23 mouse cellular contexts compared by ENCODE assay signal in the genomic region with DNA sequence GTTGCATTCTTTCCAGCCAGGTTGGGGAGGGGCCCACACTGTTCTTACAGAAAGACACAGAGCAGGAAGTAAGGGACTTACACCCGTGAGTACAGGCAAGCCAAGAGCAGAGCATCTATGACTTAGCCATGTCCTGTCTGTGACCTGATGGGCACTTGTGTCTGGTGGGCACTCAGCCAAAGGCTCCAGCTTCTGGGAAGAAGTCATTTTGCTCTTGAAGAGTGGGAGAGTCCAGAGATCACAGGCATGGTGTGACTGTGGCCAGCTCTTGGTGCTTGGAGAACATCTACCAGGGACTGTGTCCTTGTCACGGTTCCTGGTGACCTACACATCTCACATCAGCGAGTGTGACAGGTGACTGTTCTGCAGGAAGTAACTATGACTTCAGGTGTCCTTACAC. TPM values are rescaled to one million over a fixed set of nuclear protein-coding genes. Genes with fewer than 3 reads are reported as not detected.
DNase-seq lines count a peak whose midpoint lies in the region; ATAC-seq lines count a peak whose summit lies in the region.
"Had no signal": no experiment of that assay in that cellular context is flagged by ENCODE, and none has a peak within 500 bp of the region (broad histone marks: within the 10 kb centered on the region; RNA-seq: fewer than 3 reads in every experiment).

No protein-coding gene starts in this region.

- H3K9me3 ChIP-seq in hindbrain, embryonic 14.5 days (ENCODE audit: control insufficient read depth, low read length) = no peaks in the 10 kb centered on the region
- H3K9me3 ChIP-seq in hindbrain, embryonic 12.5 days (replicated peaks) = no peaks in the 10 kb centered on the region
- H3K9me3 ChIP-seq in midbrain, embryonic 14.5 days (ENCODE audit: control insufficient read depth, low read length) = no peaks in the 10 kb centered on the region
- H3K9me3 ChIP-seq in midbrain, embryonic 15.5 days = no peaks in the 10 kb centered on the region
- H3K9me3 ChIP-seq: embryonic facial prominence, embryonic 15.5 days; forebrain, embryonic 10.5 days; heart, embryonic 13.5 days had no signal

- 72% methylated on average over 3 of the region's 3 CpGs for WGBS in hindbrain, embryonic 14.5 days
- WGBS in hindbrain, embryonic 12.5 days = 71% methylated on average over 3 of the region's 3 CpGs
- 70% methylated on average over 3 of the region's 3 CpGs for WGBS in midbrain, embryonic 14.5 days
- WGBS in midbrain, embryonic 15.5 days = 77% methylated on average over 3 of the region's 3 CpGs

- no peak for DNase-seq in hindbrain, embryonic 14.5 days (ENCODE audit: low spot score)
- peak; percentile 57 for DNase-seq in left cerebral cortex, postnatal 4 days
- no peak for DNase-seq in left cerebral cortex, postnatal 14 days (ENCODE audit: low spot score in 2 of 2)
- DNase-seq in midbrain, embryonic 14.5 days = no peak
- DNase-seq in layer of hippocampus, adult 9-11 months = no peak
- DNase-seq: adrenal gland, adult 2 months; adrenal gland, postnatal 25 days; cerebellum, adult 2 months; embryo, embryonic 11 days; gastrocnemius, adult 2 months; gastrocnemius, postnatal 25 days; heart, postnatal 36 days had no signal

- H3K27ac ChIP-seq in hindbrain, embryonic 14.5 days = peak overlapping the region; percentile 78; the same call in 1 of the 2 replicates
- H3K27ac ChIP-seq in hindbrain, embryonic 12.5 days = no peak overlapping the region
- H3K27ac ChIP-seq in midbrain, embryonic 14.5 days (replicated peaks; ENCODE audit: low read depth, low read length) = peak overlapping the region; percentile 81; the same call in 1 of the 2 replicates
- peak overlapping the region; percentile 78 for H3K27ac ChIP-seq in midbrain, embryonic 15.5 days
- H3K27ac ChIP-seq: embryonic facial prominence, embryonic 15.5 days; forebrain, embryonic 10.5 days; gastrocnemius, adult 2 months; heart, embryonic 13.5 days had no signal

- no peak overlapping the region for H3K9ac ChIP-seq in hindbrain, embryonic 14.5 days
- no peak overlapping the region for H3K9ac ChIP-seq in hindbrain, embryonic 12.5 days
- H3K9ac ChIP-seq in midbrain, embryonic 14.5 days (replicated peaks; ENCODE audit: low read length) = no peak overlapping the region
- H3K9ac ChIP-seq in midbrain, embryonic 15.5 days = no peak overlapping the region
- H3K9ac ChIP-seq: embryonic facial prominence, embryonic 15.5 days; heart, embryonic 13.5 days had no signal

- H3K4me1 ChIP-seq in hindbrain, embryonic 14.5 days (replicated peaks; ENCODE audit: control insufficient read depth, insufficient read depth, low read length) = peaks cover 26% of the 10 kb centered on the region
- H3K4me1 ChIP-seq in hindbrain, embryonic 12.5 days = peaks cover 31% of the 10 kb centered on the region
- peaks cover 26% of the 10 kb centered on the region for H3K4me1 ChIP-seq in midbrain, embryonic 14.5 days (ENCODE audit: control insufficient read depth, insufficient read depth, low read length)
- peaks cover 33% of the 10 kb centered on the region for H3K4me1 ChIP-seq in midbrain, embryonic 15.5 days
- H3K4me1 ChIP-seq: heart, embryonic 13.5 days had no signal

- intact Hi-C loops in left cerebral cortex, postnatal 4 days (cut with DNase I) = loop anchor here (5.0 kb wide), 1 partner anchor 117 kb away; no protein-coding TSS in a partner anchor
- intact Hi-C loops in left cerebral cortex, postnatal 14 days (cut with DNase I) = loop anchor here (10.0 kb wide), 1 partner anchor 199 kb away; a partner anchor contains a TSS

- ATAC-seq in hindbrain, embryonic 14.5 days (ENCODE audit: low FRiP score) = no peak
- ATAC-seq in hindbrain, embryonic 12.5 days (ENCODE audit: low FRiP score) = no peak
- no peak for ATAC-seq in midbrain, embryonic 14.5 days (ENCODE audit: low FRiP score, low TSS enrichment)
- ATAC-seq in midbrain, embryonic 15.5 days (replicated peaks) = no peak
- ATAC-seq: inflammation-experienced regulatory T-cells, adult 6 months had no signal

- no peak overlapping the region for H3K4me2 ChIP-seq in hindbrain, embryonic 14.5 days (replicated peaks)
- no peak overlapping the region for H3K4me2 ChIP-seq in hindbrain, embryonic 12.5 days (replicated peaks)
- no peak overlapping the region for H3K4me2 ChIP-seq in midbrain, embryonic 14.5 days (ENCODE audit: low read length)
- H3K4me2 ChIP-seq in midbrain, embryonic 15.5 days = no peak overlapping the region
- H3K4me2 ChIP-seq: embryonic facial prominence, embryonic 15.5 days; heart, embryonic 13.5 days had no signal

- H3K4me3 ChIP-seq in hindbrain, embryonic 14.5 days (replicated peaks; ENCODE audit: low read length) = no peak overlapping the region
- H3K4me3 ChIP-seq in hindbrain, embryonic 12.5 days = no peak overlapping the region
- H3K4me3 ChIP-seq in midbrain, embryonic 14.5 days (replicated peaks; ENCODE audit: low read depth, low read length) = no peak overlapping the region
- H3K4me3 ChIP-seq in midbrain, embryonic 15.5 days = no peak overlapping the region
- H3K4me3 ChIP-seq: embryonic facial prominence, embryonic 15.5 days; erythroblast, embryonic 14.5 days; forebrain, embryonic 10.5 days; gastrocnemius, adult 2 months; heart, embryonic 13.5 days had no signal

- H3K36me3 ChIP-seq in hindbrain, embryonic 14.5 days (replicated peaks; ENCODE audit: control insufficient read depth, insufficient read depth) = no peaks in the 10 kb centered on the region
- H3K36me3 ChIP-seq in hindbrain, embryonic 12.5 days = no peaks in the 10 kb centered on the region
- H3K36me3 ChIP-seq in midbrain, embryonic 14.5 days (ENCODE audit: control insufficient read depth, insufficient read depth, low read length) = no peaks in the 10 kb centered on the region
- no peaks in the 10 kb centered on the region for H3K36me3 ChIP-seq in midbrain, embryonic 15.5 days (replicated peaks)
- H3K36me3 ChIP-seq: embryonic facial prominence, embryonic 15.5 days; forebrain, embryonic 10.5 days; heart, embryonic 13.5 days had no signal

- H3K27me3 ChIP-seq in hindbrain, embryonic 14.5 days (ENCODE audit: control insufficient read depth, insufficient read depth, low read length) = no peaks in the 10 kb centered on the region
- H3K27me3 ChIP-seq in hindbrain, embryonic 12.5 days = no peaks in the 10 kb centered on the region
- H3K27me3 ChIP-seq in midbrain, embryonic 14.5 days (ENCODE audit: control insufficient read depth, insufficient read depth, low read length) = no peaks in the 10 kb centered on the region
- no peaks in the 10 kb centered on the region for H3K27me3 ChIP-seq in midbrain, embryonic 15.5 days (replicated peaks)
- H3K27me3 ChIP-seq: embryonic facial prominence, embryonic 15.5 days had no signal

RNA-seq across cellular contexts. Expression of a gene that starts 32.7 kb away (rescaled TPM):
- polyA plus RNA-seq in hindbrain, embryonic 14.5 days (2014; fragmentation: Nextera tagmentation; extraction: Ambion mirVana) = 18.3 and 19.2 TPM in 2 replicates
- 12.6 and 15.0 TPM in 2 replicates for polyA plus RNA-seq in hindbrain, embryonic 12.5 days (2016; fragmentation: Nextera tagmentation; extraction: Ambion mirVana)
- total RNA-seq in left cerebral cortex, postnatal 4 days (2021) = 10 to 100 TPM; 24.6 to 26.5 TPM
- 10 to 100 TPM; 58.1 to 58.8 TPM for total RNA-seq in left cerebral cortex, postnatal 14 days (2021)
- polyA plus RNA-seq in midbrain, embryonic 14.5 days (2014; fragmentation: Nextera tagmentation; extraction: Ambion mirVana) = 8.2 and 10.3 TPM in 2 replicates
- 14.3 and 16.9 TPM in 2 replicates for polyA plus RNA-seq in midbrain, embryonic 15.5 days (2015; fragmentation: Nextera tagmentation; extraction: Ambion mirVana)

RNA-seq across cellular contexts. Expression of a gene that starts 52.4 kb away (rescaled TPM):
- 5.5 and 5.8 TPM in 2 replicates for polyA plus RNA-seq in hindbrain, embryonic 14.5 days (2014; fragmentation: Nextera tagmentation; extraction: Ambion mirVana)
- polyA plus RNA-seq in hindbrain, embryonic 12.5 days (2016; fragmentation: Nextera tagmentation; extraction: Ambion mirVana) = 8.7 and 12.0 TPM in 2 replicates
- total RNA-seq in left cerebral cortex, postnatal 4 days (2021) = not detected
- not detected for total RNA-seq in left cerebral cortex, postnatal 14 days (2021)
- not detected in 2 replicates for polyA plus RNA-seq in midbrain, embryonic 14.5 days (2014; fragmentation: Nextera tagmentation; extraction: Ambion mirVana)
- 0.13 TPM in 1 of 2 replicates, not detected in the other for polyA plus RNA-seq in midbrain, embryonic 15.5 days (2015; fragmentation: Nextera tagmentation; extraction: Ambion mirVana)
- total RNA-seq: common myeloid progenitor, adult 5-6 weeks; gastrocnemius, adult 2 months; gastrocnemius, postnatal 25 days; granulocyte monocyte progenitor cell, adult 5-6 weeks; heart, postnatal 36 days had no signal
- polyA plus RNA-seq: erythroblast, embryonic 14.5 days; forebrain, embryonic 14.5 days; heart, postnatal 0 days; inflammation-experienced regulatory T-cells, adult 6 months had no signal
